Mouse (Mus musculus): ENCODE measurements around the gene Rnf141.

DNA sequence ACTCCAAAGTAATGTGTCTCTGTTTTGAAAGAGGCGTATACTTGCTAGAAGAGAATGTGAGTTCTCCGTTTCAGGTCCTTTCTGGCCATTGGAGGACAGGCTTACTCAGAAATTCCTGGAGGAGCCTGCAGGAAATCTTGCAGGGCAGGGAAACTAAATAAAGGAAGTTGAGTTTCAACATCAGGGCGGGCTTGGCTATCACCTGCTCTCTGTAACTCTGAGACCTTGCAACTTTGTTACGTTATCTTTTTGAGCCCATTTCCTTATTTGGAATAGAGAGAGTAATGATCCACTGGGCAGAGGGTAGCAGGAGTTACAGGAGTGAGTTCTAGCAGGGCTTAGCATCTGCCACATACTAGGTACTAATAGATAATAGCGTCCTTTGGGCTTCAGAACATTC, 15.9 kb upstream of the Rnf141 start:
- TF ChIP-seq POLR2A (IDR thresholded peaks at IDR 0.05; ENCODE audit: control insufficient read depth, extremely low read depth, insufficient read depth, low read length, poor library complexity): no peak
- no peak for TF ChIP-seq CTCF (IDR thresholded peaks at IDR 0.05; ENCODE audit: borderline replicate concordance, control insufficient read depth, extremely low read depth, insufficient read depth, low read length, poor library complexity)
